Mouse (Mus musculus) intestine, postnatal 0 days (tissue): ENCODE measurements around the gene Zswim1. TPM values are rescaled to one million over a fixed set of nuclear protein-coding genes. Genes with fewer than 3 reads are reported as not detected.

Experiments used
- ATAC-seq: fragments of 200-750 bp; cut with Nextera tagmentation; 2 replicates; pipeline ENCODE4 v1.8.0; 2017; ENCODE audit warnings: mild to moderate bottlenecking, moderate TSS enrichment, moderate library complexity
- H3K27ac ChIP-seq: fragments of 300-500 bp; sonication (generic); 2 replicates; pipeline ENCODE4 v1.5.1; 2014; ENCODE audit warnings: mild to moderate bottlenecking, low read depth, low read length, moderate library complexity
- H3K27me3 ChIP-seq: fragments of 300-500 bp; sonication (generic); replicated peaks from 2 replicates; pipeline ENCODE4 v1.6.1; 2014; ENCODE audit warnings: low read length, mixed read lengths; ENCODE audit not compliant: control insufficient read depth, insufficient read depth
- H3K36me3 ChIP-seq: fragments of 300-500 bp; sonication (generic); 2 replicates; pipeline ENCODE4 v1.6.1; 2014; ENCODE audit warnings: mild to moderate bottlenecking, moderate library complexity; ENCODE audit not compliant: control insufficient read depth, insufficient read depth
- H3K4me1 ChIP-seq: fragments of 300-500 bp; sonication (generic); replicated peaks from 2 replicates; pipeline ENCODE4 v1.6.1; 2014; ENCODE audit warnings: antibody characterized with exemption, low read length, mixed read lengths; ENCODE audit not compliant: control insufficient read depth, insufficient read depth
- H3K4me2 ChIP-seq: fragments of 300-500 bp; sonication (generic); replicated peaks from 2 replicates; pipeline ENCODE4 v1.6.1; 2014; ENCODE audit warnings: low read depth, mild to moderate bottlenecking, moderate library complexity
- H3K4me3 ChIP-seq: fragments of 300-500 bp; sonication (generic); 2 replicates; pipeline ENCODE4 v1.5.1; 2014; ENCODE audit warnings: low read depth, low read length
- H3K9ac ChIP-seq: fragments of 300-500 bp; sonication (generic); 2 replicates; pipeline ENCODE4 v1.6.1; 2014; ENCODE audit warnings: mild to moderate bottlenecking, low read depth, low read length
- H3K9me3 ChIP-seq: fragments of 300-500 bp; sonication (generic); 2 replicates; pipeline ENCODE4 v1.6.1; 2016; ENCODE audit warnings: mixed run types; ENCODE audit not compliant: control insufficient read depth
- CTCF ChIP-seq: sonication (generic); IDR thresholded peaks from 2 replicates; pipeline ENCODE4 v1.5.1; 2016; ENCODE audit warnings: low read depth, mild to moderate bottlenecking, control low read depth, antibody characterized with exemption, moderate library complexity
- WGBS: fragments of 180-500 bp; shearing (Covaris S2); extraction: QIAGEN DNeasy Blood & Tissue Kit; methylation state at CpG from one replicate; pipeline ENCODE4 v1.1.7; 2014; 5-methylcytosine and 5-hydroxymethylcytosine counted together
- polyA plus RNA-seq: library from polyadenylated mRNA; unstranded; fragments of >200 nt; fragmentation: Nextera tagmentation; extraction: Ambion mirVana; gene quantifications from 2 replicates; pipeline ENCODE4 v1.2.1, GENCODE M21; 2015

Gene Zswim1
- polyA plus RNA-seq, 1 experiment from 2014 or later = 7.0 TPM

- Histone ChIP-seq H3K9me3 (no peaks in the 10 kb centered on the region), H3K4me1 (0 out of 2 replicates have a peak, but pooled peaks cover 6% of the 10 kb centered on the region), H3K27me3 (no peaks in the 10 kb centered on the region), H3K27ac (peak within 1 kb of the TSS; percentile 89), H3K4me3 (peak within 1 kb of the TSS; percentile 59), H3K36me3 (peaks cover 11% of the 10 kb centered on the region), H3K4me2 (peak within 1 kb of the TSS; percentile 91), H3K9ac (peak within 1 kb of the TSS; percentile 83)
- ATAC-seq = peak; percentile 88
- whole genome bisulfite sequencing = under 1% methylated on average over 73 of the region's 89 CpGs
- peak; percentile 80 for TF ChIP-seq CTCF
These were observed 36.8 kb upstream of the Zswim1 start, which contains the start of gene Snx21 for GRCm38 (mm10) chr2:164785481-164786387. Gene Snx21 (plus strand): TSS chr2:164785823.

GRCm38 (mm10) chr2:164786388-164786885, 36.0 kb upstream of the Zswim1 start:
- Histone ChIP-seq H3K27me3 (no peaks in the 10 kb centered on the region), H3K4me3 (peak overlapping the region; percentile 59), H3K9me3 (no peaks in the 10 kb centered on the region), H3K36me3 (peaks cover 17% of the 10 kb centered on the region), H3K9ac (peak overlapping the region; percentile 83), H3K27ac (peak overlapping the region; percentile 89), H3K4me2 (peak overlapping the region; percentile 91), H3K4me1 (0 out of 2 replicates have a peak, but pooled peaks cover 6% of the 10 kb centered on the region)
- 14% methylated on average over 15 of the region's 15 CpGs for WGBS
- peak; percentile 18; the same call in 1 of the 2 replicates for ATAC-seq
- TF ChIP-seq CTCF = no peak

GRCm38 (mm10) chr2:164787032-164787431, 35.5 kb upstream of the Zswim1 start:
- Histone ChIP-seq H3K4me3 (peak overlapping the region; percentile 59), H3K9me3 (no peaks in the 10 kb centered on the region), H3K4me1 (0 out of 2 replicates have a peak, but pooled peaks cover 6% of the 10 kb centered on the region), H3K36me3 (peaks cover 23% of the 10 kb centered on the region), H3K9ac (no peak overlapping the region), H3K27me3 (no peaks in the 10 kb centered on the region), H3K27ac (0 out of 2 replicates have a peak overlapping the region, but pooled peaks have one; percentile 89), H3K4me2 (peak overlapping the region; percentile 91)
- WGBS = 84% methylated on average over 3 of the region's 3 CpGs
- no peak for ATAC-seq
- TF ChIP-seq CTCF = no peak

GRCm38 (mm10) chr2:164787779-164788178, 34.7 kb upstream of the Zswim1 start:
- H3K9ac ChIP-seq = no peak overlapping the region
- no peaks in the 10 kb centered on the region for H3K9me3 ChIP-seq
- ATAC-seq = no peak
- H3K4me1 ChIP-seq = 0 out of 2 replicates have a peak, but pooled peaks cover 6% of the 10 kb centered on the region
- WGBS = 81% methylated on average over 10 of the region's 10 CpGs
- no peak for TF ChIP-seq CTCF
- no peaks in the 10 kb centered on the region for H3K27me3 ChIP-seq
- no peak overlapping the region for H3K4me3 ChIP-seq
- no peak overlapping the region; the same call in 1 of the 2 replicates for H3K4me2 ChIP-seq
- H3K27ac ChIP-seq = no peak overlapping the region
- peaks cover 31% of the 10 kb centered on the region for H3K36me3 ChIP-seq

GRCm38 (mm10) chr2:164788411-164788810, 34.1 kb upstream of the Zswim1 start:
- no peaks in the 10 kb centered on the region for H3K27me3 ChIP-seq
- ATAC-seq = no peak
- TF ChIP-seq CTCF = no peak
- no peak overlapping the region for H3K4me2 ChIP-seq
- peaks cover 34% of the 10 kb centered on the region for H3K36me3 ChIP-seq
- H3K4me1 ChIP-seq = 0 out of 2 replicates have a peak, but pooled peaks cover 6% of the 10 kb centered on the region
- H3K4me3 ChIP-seq = no peak overlapping the region
- no peak overlapping the region for H3K27ac ChIP-seq
- no peaks in the 10 kb centered on the region for H3K9me3 ChIP-seq
- WGBS = 60% methylated on average over 4 of the region's 4 CpGs
- H3K9ac ChIP-seq = no peak overlapping the region

GRCm38 (mm10) chr2:164790451-164790850, 32.0 kb upstream of the Zswim1 start:
- Histone ChIP-seq H3K4me1 (no peaks in the 10 kb centered on the region), H3K9ac (no peak overlapping the region), H3K27me3 (no peaks in the 10 kb centered on the region), H3K4me3 (no peak overlapping the region), H3K9me3 (no peaks in the 10 kb centered on the region), H3K27ac (no peak overlapping the region), H3K4me2 (no peak overlapping the region), H3K36me3 (peaks cover 48% of the 10 kb centered on the region)
- no peak for TF ChIP-seq CTCF
- ATAC-seq = no peak
- 56% methylated on average over 4 of the region's 4 CpGs for WGBS
